Mouse (Mus musculus) forebrain, embryonic 12.5 days (tissue): ENCODE data around the gene Shtn1. TPM values are rescaled to one million over a fixed set of nuclear protein-coding genes. Genes with fewer than 3 reads are reported as not detected.

Experiments
- ATAC-seq: fragments of 200-750 bp; cut with Nextera tagmentation; 2 replicates; pipeline ENCODE4 v1.8.0; 2017; ENCODE audit warnings: moderate TSS enrichment; ENCODE audit not compliant: low FRiP score
- H3K27ac ChIP-seq: fragments of 300-500 bp; sonication (generic); 2 replicates; pipeline ENCODE4 v1.5.1; 2016; ENCODE audit warnings: mild to moderate bottlenecking
- H3K27me3 ChIP-seq: fragments of 300-500 bp; sonication (generic); 2 replicates; pipeline ENCODE4 v1.6.1; 2016; ENCODE audit warnings: mild to moderate bottlenecking
- H3K36me3 ChIP-seq: fragments of 300-500 bp; sonication (generic); replicated peaks from 2 replicates; pipeline ENCODE4 v1.6.1; 2016; ENCODE audit warnings: mild to moderate bottlenecking
- H3K4me1 ChIP-seq: fragments of 300-500 bp; sonication (generic); 2 replicates; pipeline ENCODE4 v1.6.1; 2016
- H3K4me2 ChIP-seq: fragments of 300-500 bp; sonication (generic); 2 replicates; pipeline ENCODE4 v1.6.1; 2016; ENCODE audit warnings: mild to moderate bottlenecking, moderate library complexity
- H3K4me3 ChIP-seq: fragments of 300-500 bp; sonication (generic); replicated peaks from 2 replicates; pipeline ENCODE4 v1.5.1; 2016; ENCODE audit warnings: mild to moderate bottlenecking
- H3K9ac ChIP-seq: fragments of 300-500 bp; sonication (generic); 2 replicates; pipeline ENCODE4 v1.6.1; 2016; ENCODE audit warnings: mild to moderate bottlenecking
- H3K9me3 ChIP-seq: fragments of 300-500 bp; sonication (generic); 2 replicates; pipeline ENCODE4 v1.6.1; 2016
- WGBS: fragments of 180-500 bp; shearing (Covaris S2); methylation state at CpG from one replicate; pipeline ENCODE4 v1.1.7; 2016; 5-methylcytosine and 5-hydroxymethylcytosine counted together
- polyA plus RNA-seq: library from polyadenylated mRNA; unstranded; fragments of >200 nt; fragmentation: Nextera tagmentation; extraction: Ambion mirVana; gene quantifications from 2 replicates; pipeline ENCODE4 v1.2.1, GENCODE M21; 2016

Gene Shtn1
- polyA plus RNA-seq, 1 experiment from 2014 or later: 11.2 TPM

- peak; percentile 89 for ATAC-seq
- Histone ChIP-seq H3K4me3 (no peak overlapping the region), H3K4me1 (peaks cover 15% of the 10 kb centered on the region), H3K9me3 (no peaks in the 10 kb centered on the region), H3K9ac (no peak overlapping the region), H3K36me3 (no peaks in the 10 kb centered on the region; the same call in 1 of the 2 replicates), H3K27me3 (peaks cover 48% of the 10 kb centered on the region), H3K4me2 (peak overlapping the region; percentile 32), H3K27ac (peak overlapping the region; percentile 68)
- WGBS: 7% methylated on average over 15 of the region's 15 CpGs
Observed at GRCm38 (mm10) chr19:59006577-59007340, 69.1 kb downstream of the Shtn1 start.

GRCm38 (mm10) chr19:59002827-59003226 is 73.1 kb downstream of the Shtn1 start:
- no peaks in the 10 kb centered on the region for H3K9me3 ChIP-seq
- no peak overlapping the region for H3K27ac ChIP-seq
- WGBS: 79% methylated on average over 6 of the region's 6 CpGs
- H3K27me3 ChIP-seq: peaks cover 47% of the 10 kb centered on the region
- H3K4me1 ChIP-seq: peaks cover 22% of the 10 kb centered on the region
- H3K4me2 ChIP-seq: no peak overlapping the region
- no peak overlapping the region for H3K4me3 ChIP-seq
- no peak overlapping the region for H3K9ac ChIP-seq
- no peak for ATAC-seq
- no peaks in the 10 kb centered on the region; the same call in 1 of the 2 replicates for H3K36me3 ChIP-seq

DNA sequence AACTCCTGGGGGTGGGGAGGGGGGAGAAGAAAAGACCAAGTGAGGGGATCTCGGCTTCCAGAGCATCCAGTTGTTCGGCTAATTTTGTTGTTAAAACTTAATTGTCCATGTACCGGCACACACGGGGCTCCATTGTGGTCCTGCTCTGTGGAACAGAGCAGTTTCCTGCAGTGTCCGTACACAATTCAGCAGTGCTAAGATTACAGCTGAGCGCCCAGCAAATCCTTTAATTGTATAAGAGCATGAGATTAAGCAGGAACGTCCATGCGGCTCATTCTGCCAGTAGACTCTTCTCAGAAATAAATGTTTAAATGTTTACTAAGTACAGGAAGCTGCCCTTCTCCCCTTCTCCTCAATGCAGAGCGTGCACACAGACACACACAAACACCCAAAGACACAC is 94.3 kb downstream of the Shtn1 start:
- Histone ChIP-seq H3K27ac (0 out of 2 replicates have a peak overlapping the region, but pooled peaks have one; percentile 19), H3K4me2 (peak overlapping the region; percentile 35), H3K36me3 (no peaks in the 10 kb centered on the region), H3K9ac (no peak overlapping the region), H3K4me3 (no peak overlapping the region), H3K27me3 (peaks cover 74% of the 10 kb centered on the region), H3K4me1 (peaks cover 30% of the 10 kb centered on the region), H3K9me3 (no peaks in the 10 kb centered on the region)
- ATAC-seq: peak; percentile 46; the same call in 1 of the 2 replicates
- WGBS: 7% methylated on average over 9 of the region's 9 CpGs

- Histone ChIP-seq H3K4me2 (peak overlapping the region; percentile 32), H3K4me1 (peaks cover 34% of the 10 kb centered on the region), H3K4me3 (0 out of 2 replicates have a peak overlapping the region, but pooled peaks have one; percentile 0), H3K27ac (no peak overlapping the region), H3K27me3 (peaks cover 75% of the 10 kb centered on the region), H3K36me3 (no peaks in the 10 kb centered on the region), H3K9me3 (no peaks in the 10 kb centered on the region), H3K9ac (no peak overlapping the region)
- no peak for ATAC-seq
- 23% methylated on average over 5 of the region's 5 CpGs for WGBS
Observed at GRCm38 (mm10) chr19:58980056-58980440, 95.9 kb downstream of the Shtn1 start.

GRCm38 (mm10) chr19:58979436-58980055 is 96.4 kb downstream of the Shtn1 start:
- H3K4me3 ChIP-seq: 0 out of 2 replicates have a peak overlapping the region, but pooled peaks have one; percentile 0
- H3K4me1 ChIP-seq: peaks cover 34% of the 10 kb centered on the region
- no peaks in the 10 kb centered on the region for H3K9me3 ChIP-seq
- H3K9ac ChIP-seq: no peak overlapping the region
- peaks cover 75% of the 10 kb centered on the region for H3K27me3 ChIP-seq
- H3K36me3 ChIP-seq: no peaks in the 10 kb centered on the region
- H3K27ac ChIP-seq: no peak overlapping the region
- H3K4me2 ChIP-seq: peak overlapping the region; percentile 32
- WGBS: 13% methylated on average over 13 of the region's 13 CpGs
- ATAC-seq: 0 out of 2 replicates have a peak, but pooled peaks have one; percentile 53

GRCm38 (mm10) chr19:58978401-58979171 is 97.3 kb downstream of the Shtn1 start:
- H3K36me3 ChIP-seq: no peaks in the 10 kb centered on the region
- no peak overlapping the region for H3K9ac ChIP-seq
- no peak; the same call in 1 of the 2 replicates for ATAC-seq
- H3K9me3 ChIP-seq: no peaks in the 10 kb centered on the region
- no peak overlapping the region for H3K4me3 ChIP-seq
- WGBS: 36% methylated on average over 11 of the region's 11 CpGs
- H3K4me1 ChIP-seq: peaks cover 34% of the 10 kb centered on the region
- H3K27me3 ChIP-seq: peaks cover 73% of the 10 kb centered on the region
- H3K4me2 ChIP-seq: peak overlapping the region; percentile 32
- 0 out of 2 replicates have a peak overlapping the region, but pooled peaks have one; percentile 3 for H3K27ac ChIP-seq

DNA sequence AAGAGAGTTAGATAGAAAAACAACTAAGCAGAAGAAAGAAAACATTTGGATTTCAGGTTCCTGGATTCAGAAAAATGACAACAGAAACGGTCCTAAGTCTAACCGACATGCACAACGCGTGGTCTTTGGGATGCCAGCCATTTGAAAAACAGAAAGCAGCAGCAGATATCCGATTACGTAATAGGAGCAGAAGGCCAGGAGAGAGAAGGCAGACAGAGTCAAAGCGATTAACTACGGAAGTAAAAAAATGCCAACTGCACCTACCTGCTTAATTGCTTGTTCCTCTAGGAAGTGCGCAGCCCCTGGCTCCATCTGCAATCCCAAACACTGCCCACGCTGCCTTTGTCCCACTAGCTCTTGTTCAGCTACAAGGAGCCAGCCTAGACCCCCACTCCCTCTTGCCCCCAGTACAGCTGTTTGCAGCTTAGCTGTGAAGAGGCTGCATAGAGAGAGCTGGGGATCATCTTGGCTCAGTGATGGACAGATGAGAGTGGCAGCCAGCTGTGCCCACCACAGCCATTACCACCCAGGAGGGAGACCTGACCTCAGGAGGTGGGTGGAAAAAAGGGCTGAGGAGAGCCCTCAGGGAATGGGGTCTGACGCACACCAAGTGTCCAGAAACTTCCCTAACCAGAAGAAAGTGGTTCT is 100.6 kb downstream of the Shtn1 start:
- Histone ChIP-seq H3K4me2 (no peak overlapping the region), H3K4me1 (peaks cover 24% of the 10 kb centered on the region), H3K9me3 (no peaks in the 10 kb centered on the region), H3K36me3 (no peaks in the 10 kb centered on the region), H3K27me3 (peaks cover 87% of the 10 kb centered on the region), H3K27ac (no peak overlapping the region), H3K4me3 (no peak overlapping the region), H3K9ac (no peak overlapping the region)
- 79% methylated on average over 11 of the region's 11 CpGs for WGBS
- ATAC-seq: no peak

DNA sequence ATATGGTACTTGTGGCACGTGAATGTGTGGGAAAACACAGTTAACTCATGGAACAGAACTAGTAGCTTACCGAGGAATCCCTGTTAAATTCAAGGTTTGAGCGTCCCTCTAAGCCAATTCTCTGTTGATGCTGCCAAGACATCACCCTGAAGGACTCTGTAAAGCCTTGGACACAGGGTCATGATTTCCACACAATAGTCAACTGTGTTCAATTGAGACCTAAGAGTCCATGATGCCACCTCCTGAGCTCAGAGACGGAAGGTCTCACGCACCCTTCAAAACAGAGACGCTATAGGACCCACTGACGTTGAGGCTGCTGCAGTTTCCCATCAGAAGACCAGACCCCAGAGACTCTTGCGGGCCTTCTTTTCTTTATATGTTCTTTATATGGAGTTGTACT is 101.8 kb downstream of the Shtn1 start:
- no peak overlapping the region for H3K27ac ChIP-seq
- H3K9me3 ChIP-seq: no peaks in the 10 kb centered on the region
- H3K4me2 ChIP-seq: no peak overlapping the region
- WGBS: 80% methylated on average over 8 of the region's 8 CpGs
- peaks cover 94% of the 10 kb centered on the region for H3K27me3 ChIP-seq
- H3K4me3 ChIP-seq: no peak overlapping the region
- peaks cover 17% of the 10 kb centered on the region for H3K4me1 ChIP-seq
- no peak overlapping the region for H3K9ac ChIP-seq
- no peaks in the 10 kb centered on the region for H3K36me3 ChIP-seq
- no peak for ATAC-seq

DNA sequence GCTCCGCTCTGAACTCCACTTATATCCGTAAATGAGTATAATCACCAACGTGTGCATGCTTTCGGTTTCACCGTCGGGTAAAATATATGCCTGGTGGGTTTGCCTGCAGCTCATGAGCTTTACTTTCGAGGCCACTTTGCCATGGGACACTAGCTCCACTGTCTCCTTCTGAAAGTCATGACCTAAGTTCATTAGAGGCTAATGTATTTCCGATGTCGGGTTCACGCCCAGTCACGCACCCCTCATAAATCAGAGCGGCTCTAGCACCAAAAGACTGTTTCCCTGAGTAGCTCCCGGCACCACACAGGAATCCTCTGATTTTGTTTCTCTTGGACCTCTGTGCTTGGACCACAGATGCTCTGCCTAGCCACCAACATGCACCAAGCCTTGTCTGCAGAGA is 105.1 kb downstream of the Shtn1 start:
- Histone ChIP-seq H3K4me3 (no peak overlapping the region), H3K27ac (no peak overlapping the region), H3K4me2 (no peak overlapping the region), H3K9ac (no peak overlapping the region), H3K9me3 (no peaks in the 10 kb centered on the region), H3K4me1 (peaks cover 22% of the 10 kb centered on the region), H3K36me3 (no peaks in the 10 kb centered on the region), H3K27me3 (peaks cover 88% of the 10 kb centered on the region)
- WGBS: 90% methylated on average over 13 of the region's 13 CpGs
- ATAC-seq: no peak

DNA sequence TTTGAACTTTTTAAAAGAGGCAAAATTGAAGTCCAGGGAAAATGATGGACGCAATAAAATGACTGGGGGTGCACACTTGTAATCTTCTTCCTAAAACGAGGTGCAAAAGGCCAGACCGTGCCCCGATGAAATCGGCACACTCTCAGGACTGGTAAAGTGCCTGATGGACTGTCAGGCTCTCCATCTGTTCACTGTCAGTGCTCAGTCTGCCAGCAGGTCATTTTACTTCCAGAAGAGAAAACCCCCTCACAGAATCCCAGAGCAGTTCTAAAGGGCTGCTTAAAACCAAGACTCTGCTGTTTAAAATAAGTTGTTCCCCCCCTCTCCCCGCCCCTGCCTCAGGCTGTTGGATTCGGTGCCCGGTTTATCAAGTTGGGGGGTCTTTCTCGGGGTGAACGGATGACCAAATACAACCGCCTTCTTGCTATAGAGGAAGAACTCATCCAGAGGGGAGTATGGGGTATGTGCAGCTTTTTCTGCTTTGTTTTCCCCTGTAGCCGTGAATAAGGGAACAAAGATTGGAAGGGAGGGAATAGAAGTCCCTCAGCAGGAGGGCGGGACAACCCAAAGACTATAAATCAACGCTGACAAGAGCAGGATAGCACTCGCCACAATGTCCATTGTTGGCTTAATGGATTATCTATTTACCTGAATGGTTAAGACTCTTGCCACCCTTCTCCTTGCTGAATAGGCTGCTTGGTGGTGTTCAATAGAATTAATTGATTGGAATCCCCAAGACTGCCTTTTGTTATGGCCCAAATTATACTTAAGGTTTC is 107.0 kb downstream of the Shtn1 start:
- Histone ChIP-seq H3K36me3 (no peaks in the 10 kb centered on the region), H3K4me2 (peak overlapping the region; percentile 21; the same call in 1 of the 2 replicates), H3K27ac (no peak overlapping the region; the same call in 1 of the 2 replicates), H3K4me1 (peaks cover 18% of the 10 kb centered on the region), H3K27me3 (peaks cover 83% of the 10 kb centered on the region), H3K9ac (no peak overlapping the region), H3K4me3 (no peak overlapping the region), H3K9me3 (no peaks in the 10 kb centered on the region)
- WGBS: 10% methylated on average over 15 of the region's 15 CpGs
- no peak for ATAC-seq

DNA sequence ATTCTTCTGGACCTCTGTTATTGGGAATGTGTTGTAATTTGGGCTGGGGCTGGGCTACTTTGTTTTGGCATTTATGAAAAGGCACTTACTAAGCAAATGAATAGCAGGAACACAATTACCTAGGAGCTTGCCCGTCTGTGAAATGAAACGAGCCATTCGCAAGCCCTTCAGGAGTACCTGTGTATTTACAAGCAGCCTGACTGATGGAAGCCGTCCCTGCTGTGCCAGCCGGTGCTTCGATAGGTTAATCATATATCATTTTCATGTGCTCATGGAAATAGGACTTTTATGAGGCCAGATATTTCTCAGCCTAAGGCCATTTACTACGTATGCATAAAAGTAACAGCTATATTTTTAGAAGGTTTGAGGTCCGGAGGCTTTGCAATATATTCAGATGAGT is 112.9 kb downstream of the Shtn1 start:
- 54% methylated on average over 8 of the region's 8 CpGs for WGBS
- Histone ChIP-seq H3K27me3 (peaks cover 50% of the 10 kb centered on the region), H3K27ac (no peak overlapping the region), H3K9ac (no peak overlapping the region), H3K4me1 (peaks cover 3% of the 10 kb centered on the region), H3K4me2 (no peak overlapping the region), H3K36me3 (no peaks in the 10 kb centered on the region), H3K9me3 (no peaks in the 10 kb centered on the region), H3K4me3 (no peak overlapping the region)
- ATAC-seq: no peak
